Mouse (Mus musculus) adrenal gland, postnatal 4 days (tissue): ENCODE data around the gene Galnt2. TPM values are rescaled to one million over a fixed set of nuclear protein-coding genes. Genes with fewer than 3 reads are reported as not detected.

ENCODE experiments used
- DNase-seq, 2 experiments: peaks; one replicate each; pipeline ENCODE4 v3.0.0; 2021 to 2022; ENCODE audit warnings: low spot score in 2 of 2, mixed read lengths in 2 of 2
- long read RNA-seq, 2 experiments: library from polyadenylated mRNA; stranded (forward); transcript quantifications; one replicate each; pipeline ENCODE4 v2.0.0; 2021
- total RNA-seq, 2 experiments: library from RNA; stranded (reverse); gene quantifications; 2 replicates each; pipeline ENCODE4 v1.2.3; 2021

The Galnt2 gene
- total RNA-seq = 10 to 100 TPM; 65.3 to 81.1 TPM
- long read RNA-seq, experiment 1, full-length matches to known transcripts = 44 of 49 reads
- long read RNA-seq, experiment 1, partial matches to known transcripts = 4 of 49 reads
- long read RNA-seq, experiment 1, other reads (novel, unspliced or antisense) = 1 of 49 reads
- long read RNA-seq, experiment 2, full-length matches to known transcripts = 71 of 103 reads
- long read RNA-seq, experiment 2, partial matches to known transcripts = 22 of 103 reads
- long read RNA-seq, experiment 2, other reads (novel, unspliced or antisense) = 10 of 103 reads

DNA sequence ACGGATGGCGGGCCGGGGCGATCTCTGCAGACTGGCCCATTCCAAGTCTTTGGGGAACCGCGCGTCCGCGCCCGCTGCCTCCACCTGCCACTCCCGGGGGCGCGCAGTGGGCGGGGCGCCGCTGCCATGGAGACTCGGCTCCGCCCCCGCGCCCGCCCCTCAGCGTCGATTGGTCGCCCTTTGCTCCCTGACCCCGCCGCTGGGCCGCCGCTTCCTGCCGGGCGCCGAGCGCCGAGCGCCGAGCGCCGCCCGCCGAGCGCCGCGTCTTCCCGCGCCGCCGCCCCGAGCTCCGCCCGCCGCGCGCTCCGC, at the start of gene Galnt2:
TSS of gene Galnt2 (plus strand) at position 216 of the 309 bp plus-strand sequence.
- DNase-seq = peak; percentile 70 to 79

GRCm38 (mm10) chr8:124181751-124182150, 49.4 kb upstream of the Galnt2 start:
- no peak for DNase-seq

DNA sequence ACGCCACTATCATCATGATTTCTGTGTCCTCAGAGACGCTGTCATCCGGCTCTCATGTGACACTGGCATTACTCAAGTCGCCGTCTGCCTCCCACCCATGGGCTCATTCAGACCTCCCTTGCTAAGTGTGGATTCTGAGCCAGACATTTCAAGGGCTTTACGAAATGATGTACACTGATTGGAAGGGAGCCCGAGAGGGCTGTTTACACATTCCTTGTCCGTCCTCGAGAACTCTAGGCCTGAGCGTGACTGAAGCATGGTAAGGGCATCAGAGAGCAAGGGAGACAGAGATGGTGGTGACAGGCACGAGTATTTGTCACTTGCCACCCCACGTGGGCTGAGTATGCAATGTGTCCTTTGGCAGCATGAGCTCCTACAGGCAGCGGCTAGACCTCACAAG, 49.0 kb upstream of the Galnt2 start:
- peak in 1 of 2 experiments; percentile 37 for DNase-seq

DNA sequence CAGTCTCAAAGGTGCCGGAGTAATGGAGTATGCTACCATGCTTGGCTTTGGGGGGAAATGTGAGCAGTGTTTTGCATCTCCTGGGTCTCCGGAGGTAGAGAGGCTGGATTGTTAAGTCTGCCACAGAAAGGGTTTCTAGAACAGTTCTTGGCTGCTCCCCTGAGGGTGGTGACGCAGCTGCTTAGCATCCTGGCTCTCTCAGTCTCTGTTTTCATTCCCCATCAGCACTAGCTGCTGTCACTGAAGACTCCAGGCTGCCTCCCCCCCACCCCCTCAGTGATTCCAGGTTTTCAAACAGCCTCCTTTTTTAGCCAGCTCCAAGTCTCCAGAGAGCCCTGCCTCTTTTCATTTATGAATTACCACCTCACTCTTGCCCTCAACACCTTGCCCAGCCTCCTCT, 47.1 kb upstream of the Galnt2 start:
- DNase-seq = no peak

DNA sequence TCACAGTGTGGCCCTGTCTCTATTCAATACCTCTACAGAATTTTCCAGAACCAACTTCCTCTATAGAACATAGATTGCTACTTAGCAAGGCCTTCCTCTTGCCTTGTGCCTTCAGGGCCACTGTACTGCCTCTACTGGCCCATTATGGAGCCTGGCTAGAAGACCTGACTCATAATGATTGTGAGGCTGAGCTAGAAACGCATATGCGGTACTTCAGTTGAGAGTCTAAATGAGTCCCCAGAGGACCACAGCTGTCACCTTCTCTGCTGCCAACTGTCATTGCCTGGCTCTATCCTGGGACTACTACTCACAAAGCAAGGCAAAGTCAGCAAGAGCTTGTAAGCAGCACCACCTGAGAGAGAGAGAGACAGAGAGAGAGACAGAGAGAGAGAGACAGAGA, 46.7 kb upstream of the Galnt2 start:
- DNase-seq = no peak

DNA sequence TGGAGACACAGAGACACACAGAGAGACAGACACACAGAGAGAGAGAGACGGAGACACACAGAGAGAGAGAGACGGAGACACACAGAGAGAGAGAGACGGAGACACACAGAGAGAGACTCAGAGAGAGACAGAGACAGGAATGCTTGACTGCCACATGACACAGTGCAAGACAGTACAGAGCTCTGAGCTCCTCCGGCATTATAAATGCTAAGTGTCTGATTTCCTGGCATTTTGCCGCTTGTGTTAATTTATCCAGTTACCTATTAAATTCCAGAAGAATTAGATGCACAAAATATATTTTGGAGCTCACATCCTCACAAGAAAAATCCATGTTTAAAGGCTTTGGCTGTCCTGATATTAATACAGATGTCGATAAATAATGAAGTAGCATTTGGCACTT, 46.1 kb upstream of the Galnt2 start:
- no peak for DNase-seq

- no peak for DNase-seq
Observed at GRCm38 (mm10) chr8:124190388-124190787, 40.8 kb upstream of the Galnt2 start.

GRCm38 (mm10) chr8:124192242-124192641, 38.9 kb upstream of the Galnt2 start:
- no peak for DNase-seq

DNA sequence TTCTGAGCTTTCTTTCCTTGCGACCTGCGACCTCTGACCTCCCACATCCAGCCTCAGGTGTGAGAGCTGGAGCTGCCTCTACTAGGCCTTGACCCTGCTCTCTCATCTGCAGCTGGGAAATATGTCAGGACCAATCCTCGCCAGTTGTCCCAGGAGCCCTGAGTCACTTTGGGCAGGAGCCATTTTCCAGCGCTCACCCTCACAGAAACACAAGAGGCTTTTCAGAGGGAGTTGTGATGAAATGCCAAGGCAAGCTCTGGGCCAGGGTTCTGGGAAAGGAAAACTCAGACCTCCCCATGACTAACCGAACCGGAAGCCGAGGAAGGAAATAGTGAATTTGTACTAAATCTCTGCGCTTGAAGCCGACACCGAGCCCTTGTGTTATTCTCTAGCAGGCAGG, 38.2 kb upstream of the Galnt2 start:
- DNase-seq = peak in 1 of 2 experiments; percentile 12

GRCm38 (mm10) chr8:124193992-124194391, 37.2 kb upstream of the Galnt2 start:
- no peak for DNase-seq

DNA sequence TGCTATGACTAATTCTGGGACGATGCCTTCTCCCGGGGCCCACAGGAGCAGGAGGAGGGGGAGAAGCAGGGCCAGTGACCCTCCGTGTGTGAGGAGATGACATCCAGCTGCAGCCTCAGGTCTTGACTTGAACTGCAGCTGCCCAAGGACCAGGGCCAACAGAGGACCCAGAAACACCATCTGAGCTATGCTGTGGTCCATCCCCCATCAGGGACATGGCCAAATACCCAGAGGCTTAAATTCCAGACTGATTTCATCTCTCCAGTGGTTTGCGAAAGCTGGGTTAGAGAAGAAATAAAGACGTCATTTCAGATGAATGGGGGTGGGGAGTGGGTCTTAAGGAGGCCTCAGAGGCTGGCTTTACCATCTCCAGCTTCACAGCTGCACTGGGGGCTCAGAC, 35.0 kb upstream of the Galnt2 start:
- no peak for DNase-seq

GRCm38 (mm10) chr8:124196797-124197196, 34.4 kb upstream of the Galnt2 start:
- DNase-seq = no peak

- DNase-seq = no peak
Observed at GRCm38 (mm10) chr8:124198230-124198629, 33.0 kb upstream of the Galnt2 start.

DNA sequence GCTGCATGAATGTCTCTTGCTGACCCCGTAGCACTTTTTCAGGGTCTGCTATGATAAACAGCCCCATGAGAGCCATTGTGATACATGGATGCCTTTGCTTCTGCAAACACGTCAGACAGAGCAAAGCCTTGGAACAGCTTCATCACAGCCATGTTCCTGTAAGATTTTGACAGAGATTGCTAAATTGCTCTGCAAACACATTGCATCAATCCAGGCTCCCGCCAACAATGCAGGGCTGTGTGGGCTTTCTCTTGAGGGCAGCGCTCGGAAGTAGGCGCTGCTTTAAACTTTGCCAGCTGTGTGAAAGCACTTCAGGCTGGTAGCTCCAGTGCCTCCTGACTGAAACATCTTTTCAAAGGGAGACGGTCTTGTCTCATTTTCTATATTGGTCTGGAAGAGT, 30.8 kb upstream of the Galnt2 start:
- DNase-seq = no peak

- no peak for DNase-seq
Observed at GRCm38 (mm10) chr8:124201706-124202105, 29.5 kb upstream of the Galnt2 start.

- DNase-seq = no peak
Observed at GRCm38 (mm10) chr8:124202895-124203294, 28.3 kb upstream of the Galnt2 start.

- no peak for DNase-seq
Observed at GRCm38 (mm10) chr8:124204001-124204601, 27.1 kb upstream of the Galnt2 start.

- DNase-seq = no peak
Observed at GRCm38 (mm10) chr8:124212148-124212547, 19.0 kb upstream of the Galnt2 start.

DNA sequence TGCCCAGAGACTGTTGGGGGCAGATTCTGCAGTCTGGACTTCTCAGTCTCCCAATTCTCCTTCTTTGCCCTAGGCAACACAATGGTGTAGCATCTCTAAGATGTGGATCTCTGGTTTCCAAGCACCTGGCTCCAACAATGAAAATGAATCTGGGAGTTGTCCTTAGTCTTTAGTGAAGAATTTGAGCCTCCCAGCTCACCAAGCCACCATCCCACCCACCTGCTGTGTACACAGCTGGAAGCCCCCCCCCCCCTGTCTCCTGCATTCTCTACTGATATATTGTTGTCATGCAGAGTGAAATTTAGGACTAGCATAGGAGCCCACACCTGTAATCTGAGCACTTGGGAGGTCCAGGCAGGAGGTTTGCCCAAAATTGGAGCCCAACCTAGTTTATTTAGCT, 14.2 kb upstream of the Galnt2 start:
- DNase-seq = no peak

DNA sequence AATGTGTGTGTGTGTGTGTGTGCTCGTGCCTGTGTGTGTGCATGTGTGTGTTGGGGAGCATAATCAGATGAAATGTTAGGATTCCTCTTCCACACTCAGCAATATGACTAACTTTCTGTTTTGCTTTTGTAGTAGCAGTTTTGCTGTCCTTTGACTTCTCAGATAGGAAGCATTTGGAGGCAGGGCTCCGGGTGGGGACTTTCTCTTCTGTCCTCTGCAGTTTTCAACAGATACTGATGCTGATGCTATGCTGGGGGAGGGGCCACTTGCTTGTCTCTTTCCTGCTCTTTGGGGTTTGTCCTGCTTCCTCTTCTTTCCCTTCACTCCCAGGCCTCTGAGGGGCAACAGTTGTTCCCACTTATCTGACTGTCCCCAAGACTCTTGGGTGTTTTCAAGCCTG, 1.3 kb upstream of the Galnt2 start:
- no peak for DNase-seq

- DNase-seq = no peak
Observed at GRCm38 (mm10) chr8:124230496-124231175, 555 bp upstream of the Galnt2 start.

GRCm38 (mm10) chr8:124231485-124232279, 491 bp downstream of the Galnt2 start:
- DNase-seq = peak; percentile 18 to 29
